23 mouse cellular contexts compared by ENCODE assay signal in genomic region chrX:7917960-7918359, GRCm38 (mm10). TPM values are rescaled to one million over a fixed set of nuclear protein-coding genes. Genes with fewer than 3 reads are reported as not detected.
"Had no signal": no experiment of that assay in that cellular context is flagged by ENCODE, and none has a peak within 500 bp of the region (broad histone marks: within the 10 kb centered on the region; RNA-seq: fewer than 3 reads in every experiment).

No protein-coding gene starts in this region.

RNA-seq across cellular contexts. Expression of gene Pcsk1n, which starts 1.7 kb away (rescaled TPM):
- total RNA-seq: monocyte, adult 5-6 weeks; neutrophil, adult 5-6 weeks had no signal
- polyA plus RNA-seq: liver, adult 2 months; myocyte had no signal

RNA-seq across cellular contexts. Expression of gene Gm10490, which starts 8.6 kb away (rescaled TPM):
- total RNA-seq: layer of hippocampus, adult 8-10 months; layer of hippocampus, postnatal 10 days; left cerebral cortex, adult 2 months; left cerebral cortex, postnatal 10 days; left cerebral cortex, postnatal 36 days; liver, adult 2 months; monocyte, adult 5-6 weeks had no signal
- polyA plus RNA-seq: kidney, embryonic 16.5 days; large intestine, adult 2 months; limb, embryonic 11.5 days; limb, embryonic 14.5 days; liver, adult 2 months; liver, embryonic 13.5 days; lung, embryonic 15.5 days; midbrain, embryonic 10.5 days; midbrain, embryonic 13.5 days; midbrain, embryonic 16.5 days; myocyte; neural tube, embryonic 13.5 days; stomach, embryonic 15.5 days; thymus, postnatal 0 days; urinary bladder, adult 2 months had no signal

RNA-seq across cellular contexts. Expression of gene Gm10491, which starts 10.3 kb away (rescaled TPM):
- total RNA-seq: layer of hippocampus, adult 8-10 months; layer of hippocampus, postnatal 10 days; layer of hippocampus, postnatal 36 days; left cerebral cortex, adult 2 months; left cerebral cortex, postnatal 10 days; left cerebral cortex, postnatal 36 days; liver, adult 2 months; monocyte, adult 5-6 weeks; neutrophil, adult 5-6 weeks had no signal
- polyA plus RNA-seq: kidney, embryonic 16.5 days; large intestine, adult 2 months; limb, embryonic 11.5 days; limb, embryonic 14.5 days; liver, adult 2 months; liver, embryonic 13.5 days; lung, embryonic 15.5 days; midbrain, embryonic 10.5 days; midbrain, embryonic 13.5 days; midbrain, embryonic 16.5 days; myocyte; neural tube, embryonic 13.5 days; stomach, embryonic 15.5 days; thymus, postnatal 0 days; urinary bladder, adult 2 months had no signal

RNA-seq across cellular contexts. Expression of gene Eras, which starts 10.4 kb away (rescaled TPM):
- total RNA-seq: layer of hippocampus, adult 8-10 months; layer of hippocampus, postnatal 10 days; layer of hippocampus, postnatal 36 days; left cerebral cortex, adult 2 months; left cerebral cortex, postnatal 10 days; left cerebral cortex, postnatal 36 days; liver, adult 2 months; monocyte, adult 5-6 weeks; neutrophil, adult 5-6 weeks had no signal
- polyA plus RNA-seq: kidney, embryonic 16.5 days; large intestine, adult 2 months; limb, embryonic 11.5 days; liver, adult 2 months; liver, embryonic 13.5 days; lung, embryonic 15.5 days; midbrain, embryonic 16.5 days; myocyte; stomach, embryonic 15.5 days; thymus, postnatal 0 days; urinary bladder, adult 2 months had no signal
